ENCODE assay signal across 11 mouse cellular contexts in genomic region chr17:31392041-31392440, GRCm38 (mm10). TPM values are rescaled to one million over a fixed set of nuclear protein-coding genes. Genes with fewer than 3 reads are reported as not detected.
"Had no signal": no experiment of that assay in that cellular context is flagged by ENCODE, and none has a peak within 500 bp of the region (broad histone marks: within the 10 kb centered on the region; RNA-seq: fewer than 3 reads in every experiment).

No protein-coding gene starts in this region.

- H3K27ac ChIP-seq: hindbrain, postnatal 0 days; left cerebral cortex, adult 2 months; limb, embryonic 12.5 days; limb, embryonic 15.5 days; liver, embryonic 14.5 days; macrophage; stomach, embryonic 15.5 days had no signal

- H3K9ac ChIP-seq: limb, embryonic 12.5 days; limb, embryonic 15.5 days; liver, embryonic 14.5 days; stomach, embryonic 15.5 days had no signal

- DNase-seq: layer of hippocampus, postnatal 36 days; midbrain, embryonic 14.5 days; thymus, postnatal 25 days had no signal

- H3K4me2 ChIP-seq: limb, embryonic 12.5 days; limb, embryonic 15.5 days; stomach, embryonic 15.5 days had no signal

- H3K4me3 ChIP-seq: left cerebral cortex, adult 2 months; limb, embryonic 12.5 days; limb, embryonic 15.5 days; stomach, embryonic 15.5 days had no signal

- H3K27me3 ChIP-seq: limb, embryonic 12.5 days; limb, embryonic 15.5 days; stomach, embryonic 15.5 days had no signal

- ATAC-seq: hindbrain, postnatal 0 days; inflammation-experienced regulatory T-cells, adult 6 months had no signal

- H3K9me3 ChIP-seq: limb, embryonic 12.5 days; limb, embryonic 15.5 days; stomach, embryonic 15.5 days had no signal

- H3K36me3 ChIP-seq: stomach, embryonic 15.5 days had no signal

RNA-seq across cellular contexts. Expression of gene Pde9a, which starts 6.0 kb away (rescaled TPM):
- polyA plus RNA-seq: inflammation-experienced regulatory T-cells, adult 6 months; macrophage had no signal
